Mouse (Mus musculus) forebrain, embryonic 15.5 days (tissue): Measurements from ENCODE around the gene Ube2e1. TPM values are rescaled to one million over a fixed set of nuclear protein-coding genes. Genes with fewer than 3 reads are reported as not detected.
A peak's percentile ranks its signal among the peaks of the same experiment; 100 is the strongest.

ENCODE experiments used
- ATAC-seq: fragments of 200-750 bp; cut with Nextera tagmentation; replicated peaks from 2 replicates; pipeline ENCODE4 v1.8.0; 2017; ENCODE audit warnings: mild to moderate bottlenecking, moderate TSS enrichment, moderate library complexity
- H3K27ac ChIP-seq: fragments of 300-500 bp; sonication (generic); replicated peaks from 2 replicates; pipeline ENCODE4 v1.5.1; 2015; ENCODE audit warnings: mild to moderate bottlenecking, inconsistent platforms
- H3K27me3 ChIP-seq: fragments of 300-500 bp; sonication (generic); 2 replicates; pipeline ENCODE4 v1.6.1; 2015; ENCODE audit warnings: inconsistent platforms
- H3K36me3 ChIP-seq: fragments of 300-500 bp; sonication (generic); 2 replicates; pipeline ENCODE4 v1.6.1; 2015; ENCODE audit warnings: mild to moderate bottlenecking, inconsistent platforms
- H3K4me1 ChIP-seq: fragments of 300-500 bp; sonication (generic); 2 replicates; pipeline ENCODE4 v1.6.1; 2015; ENCODE audit warnings: inconsistent platforms
- H3K4me2 ChIP-seq: fragments of 300-500 bp; sonication (generic); replicated peaks from 2 replicates; pipeline ENCODE4 v1.6.1; 2015; ENCODE audit warnings: mild to moderate bottlenecking, inconsistent platforms
- H3K4me3 ChIP-seq: fragments of 300-500 bp; sonication (generic); 2 replicates; pipeline ENCODE4 v1.5.1; 2015; ENCODE audit warnings: mild to moderate bottlenecking, inconsistent platforms
- H3K9ac ChIP-seq: fragments of 300-500 bp; sonication (generic); replicated peaks from 2 replicates; pipeline ENCODE4 v1.6.1; 2015; ENCODE audit warnings: mild to moderate bottlenecking, inconsistent platforms
- H3K9me3 ChIP-seq: fragments of 300-500 bp; sonication (generic); 2 replicates; pipeline ENCODE4 v1.6.1; 2016; ENCODE audit warnings: inconsistent platforms
- WGBS: fragments of 180-500 bp; shearing (Covaris S2); methylation state at CpG from one replicate; pipeline ENCODE4 v1.1.7; 2015; ENCODE audit warnings: mixed read lengths; 5-methylcytosine and 5-hydroxymethylcytosine counted together
- polyA plus RNA-seq: library from polyadenylated mRNA; unstranded; fragments of >200 nt; fragmentation: Nextera tagmentation; extraction: Ambion mirVana; gene quantifications from 2 replicates; pipeline ENCODE4 v1.2.1, GENCODE M21; 2015

The Ube2e1 gene
- polyA plus RNA-seq, 1 experiment from 2014 or later: 214 TPM

DNA sequence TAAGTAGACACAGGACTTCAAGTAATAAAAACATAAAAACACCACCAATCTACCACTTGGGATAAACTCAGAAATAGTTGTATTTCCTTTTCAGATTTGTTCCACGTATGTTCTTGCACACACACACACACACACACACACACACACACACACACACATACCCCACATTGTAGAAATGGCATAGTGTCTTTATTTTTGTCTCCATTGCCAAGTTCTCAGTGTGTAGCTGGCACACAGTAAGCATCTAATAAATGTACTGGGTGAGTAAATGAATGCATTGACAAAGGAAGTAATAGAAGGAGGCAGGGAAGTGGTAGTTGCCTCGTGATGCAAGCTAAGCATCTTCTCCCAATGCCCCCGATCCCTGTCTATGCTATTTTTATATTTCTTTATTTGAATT is 21.3 kb upstream of the Ube2e1 start:
- 67% methylated on average over 3 of the region's 3 CpGs for WGBS
- H3K4me1 ChIP-seq: no peaks in the 10 kb centered on the region
- no peaks in the 10 kb centered on the region for H3K36me3 ChIP-seq
- no peaks in the 10 kb centered on the region for H3K9me3 ChIP-seq
- H3K4me3 ChIP-seq: no peak overlapping the region
- H3K27ac ChIP-seq: no peak overlapping the region
- no peak for ATAC-seq
- no peaks in the 10 kb centered on the region for H3K27me3 ChIP-seq
- no peak overlapping the region for H3K9ac ChIP-seq
- no peak overlapping the region for H3K4me2 ChIP-seq

GRCm38 (mm10) chr14:18350680-18351079 is 19.0 kb upstream of the Ube2e1 start:
- H3K4me3 ChIP-seq: no peak overlapping the region
- H3K4me2 ChIP-seq: no peak overlapping the region
- H3K4me1 ChIP-seq: no peaks in the 10 kb centered on the region
- no peak overlapping the region for H3K9ac ChIP-seq
- H3K27ac ChIP-seq: no peak overlapping the region
- H3K9me3 ChIP-seq: no peaks in the 10 kb centered on the region
- no peaks in the 10 kb centered on the region for H3K36me3 ChIP-seq
- WGBS: 85% methylated on average over 1 of the region's 1 CpGs
- H3K27me3 ChIP-seq: no peaks in the 10 kb centered on the region
- ATAC-seq: no peak

GRCm38 (mm10) chr14:18349871-18350270 is 18.2 kb upstream of the Ube2e1 start:
- 56% methylated on average over 5 of the region's 5 CpGs for WGBS
- no peak for ATAC-seq
- no peak overlapping the region for H3K4me3 ChIP-seq
- H3K27ac ChIP-seq: no peak overlapping the region
- H3K4me2 ChIP-seq: no peak overlapping the region
- no peak overlapping the region for H3K9ac ChIP-seq
- H3K9me3 ChIP-seq: no peaks in the 10 kb centered on the region
- no peaks in the 10 kb centered on the region for H3K4me1 ChIP-seq
- H3K27me3 ChIP-seq: no peaks in the 10 kb centered on the region
- no peaks in the 10 kb centered on the region for H3K36me3 ChIP-seq

GRCm38 (mm10) chr14:18343589-18343988 is 11.9 kb upstream of the Ube2e1 start:
- Histone ChIP-seq H3K4me1 (no peaks in the 10 kb centered on the region), H3K27me3 (no peaks in the 10 kb centered on the region), H3K4me3 (no peak overlapping the region), H3K27ac (no peak overlapping the region), H3K36me3 (no peaks in the 10 kb centered on the region), H3K4me2 (no peak overlapping the region), H3K9me3 (no peaks in the 10 kb centered on the region), H3K9ac (no peak overlapping the region)
- 80% methylated on average over 4 of the region's 4 CpGs for WGBS
- ATAC-seq: no peak

GRCm38 (mm10) chr14:18342749-18343148 is 11.1 kb upstream of the Ube2e1 start:
- 82% methylated on average over 2 of the region's 2 CpGs for WGBS
- no peak for ATAC-seq
- Histone ChIP-seq H3K27me3 (no peaks in the 10 kb centered on the region), H3K4me3 (no peak overlapping the region), H3K9ac (no peak overlapping the region), H3K9me3 (no peaks in the 10 kb centered on the region), H3K4me2 (no peak overlapping the region), H3K36me3 (no peaks in the 10 kb centered on the region), H3K4me1 (no peaks in the 10 kb centered on the region), H3K27ac (no peak overlapping the region)

DNA sequence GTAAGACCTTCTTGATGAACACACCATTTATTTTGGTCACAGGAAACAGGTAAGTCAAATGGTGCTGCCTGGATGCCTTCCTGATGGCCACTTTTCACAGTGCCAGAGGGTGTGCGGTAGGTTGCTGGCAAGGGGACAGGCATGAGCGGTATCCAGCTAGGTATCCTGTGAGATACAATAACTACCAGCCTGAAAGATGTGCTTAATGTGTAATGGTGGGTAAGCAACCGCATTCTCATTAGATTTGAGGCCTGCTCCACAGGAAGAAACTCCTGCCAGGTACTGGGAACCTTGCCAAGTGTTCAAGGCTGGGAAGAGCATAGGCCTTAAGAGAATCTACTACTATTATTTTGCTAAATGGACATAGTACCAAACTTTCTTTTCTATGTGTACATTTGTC is 9.4 kb upstream of the Ube2e1 start:
- no peak overlapping the region for H3K4me3 ChIP-seq
- H3K9ac ChIP-seq: no peak overlapping the region
- no peak for ATAC-seq
- H3K27me3 ChIP-seq: no peaks in the 10 kb centered on the region
- H3K36me3 ChIP-seq: no peaks in the 10 kb centered on the region
- no peak overlapping the region for H3K4me2 ChIP-seq
- no peak overlapping the region for H3K27ac ChIP-seq
- WGBS: 56% methylated on average over 3 of the region's 3 CpGs
- H3K9me3 ChIP-seq: no peaks in the 10 kb centered on the region
- no peaks in the 10 kb centered on the region for H3K4me1 ChIP-seq

DNA sequence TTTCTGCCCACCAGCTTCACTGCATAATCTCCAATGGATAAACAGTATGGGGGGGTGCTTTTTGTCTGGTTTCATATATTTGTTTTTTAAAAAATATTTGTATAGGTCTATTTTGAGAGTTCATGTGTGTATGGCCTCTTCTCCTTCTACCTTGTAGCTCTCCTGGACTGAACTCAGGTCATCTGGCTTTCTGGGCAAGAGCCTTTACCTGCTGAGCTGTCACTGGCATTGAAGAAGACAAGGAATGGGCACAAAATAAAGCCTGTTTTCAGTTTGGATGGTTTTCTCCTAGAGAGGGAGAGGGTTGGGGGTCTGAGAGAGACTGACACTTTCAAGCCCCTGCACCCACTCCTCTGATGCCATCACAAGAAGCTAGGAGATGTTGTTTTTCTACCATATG is 4.4 kb upstream of the Ube2e1 start:
- Histone ChIP-seq H3K4me1 (peaks cover 3% of the 10 kb centered on the region; the same call in 1 of the 2 replicates), H3K27ac (no peak overlapping the region), H3K9ac (no peak overlapping the region), H3K4me2 (no peak overlapping the region), H3K27me3 (no peaks in the 10 kb centered on the region), H3K9me3 (no peaks in the 10 kb centered on the region), H3K4me3 (no peak overlapping the region), H3K36me3 (no peaks in the 10 kb centered on the region)
- no peak for ATAC-seq

- H3K27ac ChIP-seq: peak overlapping the region; percentile 86
Measured at GRCm38 (mm10) chr14:18330789-18331692, 618 bp downstream of the Ube2e1 start.

GRCm38 (mm10) chr14:18326968-18327672 is 4.5 kb downstream of the Ube2e1 start:
- Histone ChIP-seq H3K27me3 (no peaks in the 10 kb centered on the region), H3K9ac (peak overlapping the region; percentile 49), H3K36me3 (no peaks in the 10 kb centered on the region), H3K27ac (no peak overlapping the region), H3K4me2 (peak overlapping the region; percentile 84), H3K9me3 (no peaks in the 10 kb centered on the region), H3K4me1 (peaks cover 39% of the 10 kb centered on the region), H3K4me3 (peak overlapping the region; percentile 43)
- 0 out of 2 replicates have a peak, but pooled peaks have one; percentile 7 for ATAC-seq
- WGBS: under 1% methylated on average over 37 of the region's 37 CpGs

More at GRCm38 (mm10) chr14:18330789-18331692, 618 bp downstream of the Ube2e1 start:
- Histone ChIP-seq H3K9me3 (no peaks in the 10 kb centered on the region), H3K27me3 (no peaks in the 10 kb centered on the region), H3K4me3 (peak overlapping the region; percentile 65), H3K36me3 (no peaks in the 10 kb centered on the region), H3K4me2 (peak overlapping the region; percentile 57), H3K9ac (peak overlapping the region; percentile 96), H3K4me1 (peaks cover 38% of the 10 kb centered on the region)
- peak; percentile 84 for ATAC-seq
- under 1% methylated on average over 84 of the region's 99 CpGs for WGBS

GRCm38 (mm10) chr14:18317457-18318411 is 13.9 kb downstream of the Ube2e1 start:
- H3K27me3 ChIP-seq: no peaks in the 10 kb centered on the region
- no peak overlapping the region for H3K9ac ChIP-seq
- no peak overlapping the region for H3K4me2 ChIP-seq
- no peaks in the 10 kb centered on the region for H3K4me1 ChIP-seq
- ATAC-seq: no peak
- no peak overlapping the region for H3K4me3 ChIP-seq
- no peaks in the 10 kb centered on the region for H3K9me3 ChIP-seq
- no peaks in the 10 kb centered on the region for H3K36me3 ChIP-seq
- WGBS: 81% methylated on average over 11 of the region's 11 CpGs
- no peak overlapping the region for H3K27ac ChIP-seq

DNA sequence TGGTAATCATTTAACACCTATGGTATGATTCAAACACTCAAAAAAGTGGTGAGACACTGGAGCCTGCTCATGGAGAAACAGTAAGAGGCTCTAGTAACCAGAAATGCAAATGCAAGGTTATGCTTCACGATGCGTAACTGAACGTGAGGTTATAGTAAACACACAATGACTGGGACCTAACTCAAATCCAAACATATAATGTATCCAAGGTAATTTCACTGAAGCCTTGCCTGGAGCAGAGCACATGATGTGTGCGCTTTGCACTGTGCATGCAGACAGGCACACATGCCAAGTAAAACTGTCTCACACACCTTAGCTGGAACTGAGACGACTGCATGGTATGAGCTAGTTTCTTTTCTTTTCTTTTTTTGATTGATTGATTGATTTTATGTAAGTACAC is 27.5 kb downstream of the Ube2e1 start:
- no peaks in the 10 kb centered on the region for H3K36me3 ChIP-seq
- H3K27me3 ChIP-seq: no peaks in the 10 kb centered on the region
- H3K4me2 ChIP-seq: no peak overlapping the region
- no peaks in the 10 kb centered on the region for H3K9me3 ChIP-seq
- WGBS: 92% methylated on average over 5 of the region's 5 CpGs
- no peaks in the 10 kb centered on the region for H3K4me1 ChIP-seq
- no peak overlapping the region for H3K9ac ChIP-seq
- no peak for ATAC-seq
- no peak overlapping the region for H3K27ac ChIP-seq
- H3K4me3 ChIP-seq: no peak overlapping the region
